Comparison of ENCODE assay signal across 9 mouse cellular contexts in genomic region chr7:139218641-139219415, GRCm38 (mm10). TPM values are rescaled to one million over a fixed set of nuclear protein-coding genes. Genes with fewer than 3 reads are reported as not detected.
DNase-seq lines count a peak whose midpoint lies in the region; ATAC-seq and TF ChIP-seq lines count a peak whose summit lies in the region.
"Had no signal": no experiment of that assay in that cellular context is flagged by ENCODE, and none has a peak within 500 bp of the region (broad histone marks: within the 10 kb centered on the region; RNA-seq: fewer than 3 reads in every experiment).

No protein-coding gene starts in this region.

- WGBS in heart, embryonic 10.5 days, result 55% methylated on average over 6 of the region's 6 CpGs

- ATAC-seq in megakaryocyte, adult 5-6 weeks (ENCODE audit: poor library complexity, severe bottlenecking), result no peak

- peak overlapping the region; percentile 21 for H3K4me3 ChIP-seq in megakaryocyte, embryonic 14.5 days (replicated peaks)
- H3K4me3 ChIP-seq in heart, embryonic 10.5 days, result no peak overlapping the region
- no peak overlapping the region for H3K4me3 ChIP-seq in layer of hippocampus, adult 2 months
- H3K4me3 ChIP-seq: hindbrain, embryonic 15.5 days had no signal

- H3K9me3 ChIP-seq in megakaryocyte, embryonic 14.5 days, result no peaks in the 10 kb centered on the region
- H3K9me3 ChIP-seq in heart, embryonic 10.5 days, result no peaks in the 10 kb centered on the region
- H3K9me3 ChIP-seq: hindbrain, embryonic 15.5 days had no signal

- peaks cover 64% of the 10 kb centered on the region for H3K4me1 ChIP-seq in megakaryocyte, embryonic 14.5 days
- peaks cover 25% of the 10 kb centered on the region for H3K4me1 ChIP-seq in heart, embryonic 10.5 days

- no peak for TF ChIP-seq CTCF in layer of hippocampus, adult 2 months (conservative IDR thresholded peaks at IDR 0.05)

- H3K36me3 ChIP-seq in megakaryocyte, embryonic 14.5 days (replicated peaks; ENCODE audit: low read length), result peaks cover 3% of the 10 kb centered on the region
- no peaks in the 10 kb centered on the region for H3K36me3 ChIP-seq in heart, embryonic 10.5 days
- H3K36me3 ChIP-seq: hindbrain, embryonic 15.5 days had no signal

- H3K27ac ChIP-seq in heart, embryonic 10.5 days, result 0 out of 2 replicates have a peak overlapping the region, but pooled peaks have one; percentile 17
- H3K27ac ChIP-seq in layer of hippocampus, adult 2 months, result no peak overlapping the region
- H3K27ac ChIP-seq: hindbrain, embryonic 15.5 days had no signal

- H3K27me3 ChIP-seq in megakaryocyte, embryonic 14.5 days (replicated peaks), result no peaks in the 10 kb centered on the region
- H3K27me3 ChIP-seq in heart, embryonic 10.5 days (ENCODE audit: insufficient read depth, poor library complexity, severe bottlenecking), result no peaks in the 10 kb centered on the region
- H3K27me3 ChIP-seq: hindbrain, embryonic 15.5 days had no signal

- peak; percentile 40 for DNase-seq in brain, adult 2 months (ENCODE audit: low read depth, low spot score)
- peak; percentile 73 for DNase-seq in heart, embryonic 10.5 days (ENCODE audit: low spot score)
- DNase-seq in kidney, postnatal 25 days, result peak; percentile 80 to 82
- no peak for DNase-seq in right cerebral cortex, adult 18-20 months
- no peak for DNase-seq in layer of hippocampus, adult 2 months (ENCODE audit: low spot score in 2 of 2)
- DNase-seq in layer of hippocampus, adult 8-10 months (ENCODE audit: low spot score in 2 of 2), result no peak

RNA-seq across cellular contexts. Expression of gene Stk32c, which starts 5.7 kb away (rescaled TPM):
- not detected in 2 replicates for polyA plus RNA-seq in megakaryocyte, embryonic 14.5 days (2012; ENCODE audit: insufficient read depth, low replicate concordance)
- total RNA-seq in megakaryocyte, adult 5-6 weeks (2015), result 0.11 TPM in 1 of 2 replicates, not detected in the other
- total RNA-seq in megakaryocyte, adult 5-6 weeks (2017), result not detected in 2 replicates
- not detected in 2 replicates for polyA plus RNA-seq in heart, embryonic 10.5 days (2016; fragmentation: Nextera tagmentation; extraction: Ambion mirVana)
- total RNA-seq in layer of hippocampus, adult 2 months (2021), result 100 to 1,000 TPM; 102 to 105 TPM
- total RNA-seq in layer of hippocampus, adult 8-10 months (2022), result 10 to 100 TPM; 81.3 to 94.0 (median 88.8) TPM

RNA-seq across cellular contexts. Expression of gene Lrrc27, which starts 6.0 kb away (rescaled TPM):
- polyA plus RNA-seq in megakaryocyte, embryonic 14.5 days (2012; ENCODE audit: insufficient read depth, low replicate concordance), result 2.9 TPM in 1 of 2 replicates, not detected in the other
- total RNA-seq in megakaryocyte, adult 5-6 weeks (2015), result 1.3 and 3.4 TPM in 2 replicates
- 0.81 and 3.2 TPM in 2 replicates for total RNA-seq in megakaryocyte, adult 5-6 weeks (2017)
- 4.5 TPM in 2 replicates for polyA plus RNA-seq in heart, embryonic 10.5 days (2016; fragmentation: Nextera tagmentation; extraction: Ambion mirVana)
- 1 to 10 TPM; 6.8 to 6.9 TPM for total RNA-seq in layer of hippocampus, adult 2 months (2021)
- total RNA-seq in layer of hippocampus, adult 8-10 months (2022), result 1 to 10 TPM; 4.6 to 7.3 (median 6.5) TPM

RNA-seq across cellular contexts. Expression of gene Pwwp2b, which starts 29.5 kb away (rescaled TPM):
- polyA plus RNA-seq in megakaryocyte, embryonic 14.5 days (2012; ENCODE audit: insufficient read depth, low replicate concordance), result 11.6 and 15.8 TPM in 2 replicates
- 3.0 and 3.3 TPM in 2 replicates for total RNA-seq in megakaryocyte, adult 5-6 weeks (2015)
- total RNA-seq in megakaryocyte, adult 5-6 weeks (2017), result 1.8 and 2.6 TPM in 2 replicates
- 10.5 and 11.1 TPM in 2 replicates for polyA plus RNA-seq in heart, embryonic 10.5 days (2016; fragmentation: Nextera tagmentation; extraction: Ambion mirVana)
- total RNA-seq in layer of hippocampus, adult 2 months (2021), result 10 to 100 TPM; 35.0 to 37.6 TPM
- total RNA-seq in layer of hippocampus, adult 8-10 months (2022), result 10 to 100 TPM; 26.9 to 37.1 (median 32.1) TPM

Comparison
In these comparisons a context has a peak if more than half of its experiments do, and no peak if none do; other contexts are left out.
1. DNase-seq: peak in brain, adult 2 months (single experiment), heart, embryonic 10.5 days (single experiment) and kidney, postnatal 25 days (2 of 2); none in right cerebral cortex, adult 18-20 months (single experiment), layer of hippocampus, adult 2 months (0 of 2) and layer of hippocampus, adult 8-10 months (0 of 2).
2. RNA of gene Stk32c, which starts 5.7 kb away (total RNA-seq): 102 to 105 TPM in layer of hippocampus, adult 2 months and 81.3 to 94.0 TPM in layer of hippocampus, adult 8-10 months; 0.11 TPM in megakaryocyte, adult 5-6 weeks; every median in the first group is over 10 times any median in the second.
3. RNA of gene Pwwp2b, which starts 29.5 kb away (total RNA-seq): 35.0 to 37.6 TPM in layer of hippocampus, adult 2 months and 26.9 to 37.1 TPM in layer of hippocampus, adult 8-10 months; 1.8 to 3.3 TPM in megakaryocyte, adult 5-6 weeks; every median in the first group is over 4 times any median in the second.